Mouse (Mus musculus) lung, adult 2 months (tissue): ENCODE measurements at regions not wholly inside any gene's neighbourhood (a gene's known extent, or its start where the extent isn't known, plus 50 kb on each side); places are given as distances from the start of the nearest gene placed in this dataset.

Experiments used
- DNase-seq: peaks from one replicate; pipeline ENCODE4 v3.0.0; 2022
- H3K4me1 ChIP-seq: fragments of 200-500 bp; 2 replicates; pipeline ENCODE4 v1.6.1; 2011; ENCODE audit warnings: low read length; ENCODE audit not compliant: control insufficient read depth, insufficient read depth
- H3K4me3 ChIP-seq: fragments of 200-500 bp; replicated peaks from 2 replicates; pipeline ENCODE3; 2011; ENCODE audit warnings: low read depth, mild to moderate bottlenecking, control low read depth, low read length; ENCODE audit errors: extremely low read depth
- CTCF ChIP-seq: fragments of 200-500 bp; IDR thresholded peaks from 2 replicates; pipeline ENCODE4 v1.5.1; 2011; ENCODE audit warnings: mild to moderate bottlenecking, low read length, control low read depth; ENCODE audit not compliant: insufficient read depth
- POLR2A ChIP-seq: fragments of 200-500 bp; IDR thresholded peaks from 2 replicates; pipeline ENCODE4 v1.6.1; 2011; ENCODE audit warnings: low read depth, mild to moderate bottlenecking, control low read depth, low read length, borderline replicate concordance; ENCODE audit errors: extremely low read depth
- WGBS: fragments of 180-500 bp; shearing (Covaris S2); methylation state at CpG from one replicate; pipeline ENCODE4 v1.1.7; 2018; 5-methylcytosine and 5-hydroxymethylcytosine counted together

DNA sequence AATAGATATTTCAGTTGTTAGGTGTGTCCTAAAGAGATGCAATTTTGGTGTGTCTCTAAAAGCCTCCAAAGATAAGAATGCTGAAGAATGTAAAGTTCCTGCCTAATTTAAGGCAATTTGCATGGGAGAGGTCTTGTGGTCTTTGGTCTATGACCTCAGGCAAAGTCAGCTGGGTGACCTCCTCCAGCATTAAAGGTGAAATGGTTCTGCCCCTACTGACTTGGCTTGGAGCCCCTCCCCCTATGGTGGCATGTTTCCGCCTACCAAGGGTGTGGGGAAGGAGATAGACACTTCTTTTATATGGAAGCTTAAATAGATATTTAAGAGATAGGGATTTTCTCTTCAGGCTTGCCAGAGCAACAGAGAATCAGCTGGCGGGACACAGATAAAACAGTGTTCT is 111.8 kb upstream of the Samsn1 start:
- no peak for DNase-seq
- 84% methylated on average over 2 of the region's 2 CpGs for WGBS
- Histone ChIP-seq H3K4me1 (no peaks in the 10 kb centered on the region), H3K4me3 (no peak overlapping the region)
- TF ChIP-seq POLR2A, result no peak
- TF ChIP-seq CTCF, result no peak

DNA sequence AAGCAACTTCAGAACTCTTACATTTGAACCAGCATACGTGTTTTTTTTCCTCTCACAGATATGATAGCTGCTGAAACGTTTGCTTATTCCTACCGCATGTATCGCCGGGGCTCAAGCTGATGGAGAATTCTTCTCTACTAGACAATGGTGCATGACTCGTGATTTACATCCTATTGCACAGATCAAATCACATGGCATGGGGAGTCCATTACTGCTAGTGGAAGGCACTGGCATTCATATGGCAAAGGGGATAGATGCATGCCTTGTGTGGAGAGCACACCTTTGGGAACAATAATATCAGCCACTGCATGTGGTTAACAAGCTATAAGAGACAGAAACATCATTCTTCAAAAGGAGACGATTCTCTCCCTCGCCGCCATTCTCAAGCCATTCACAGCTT is 108.4 kb upstream of the Samsn1 start:
- Histone ChIP-seq H3K4me3 (no peak overlapping the region), H3K4me1 (no peaks in the 10 kb centered on the region)
- WGBS, result 80% methylated on average over 9 of the region's 9 CpGs
- TF ChIP-seq POLR2A, result no peak
- TF ChIP-seq CTCF, result no peak
- DNase-seq, result no peak

DNA sequence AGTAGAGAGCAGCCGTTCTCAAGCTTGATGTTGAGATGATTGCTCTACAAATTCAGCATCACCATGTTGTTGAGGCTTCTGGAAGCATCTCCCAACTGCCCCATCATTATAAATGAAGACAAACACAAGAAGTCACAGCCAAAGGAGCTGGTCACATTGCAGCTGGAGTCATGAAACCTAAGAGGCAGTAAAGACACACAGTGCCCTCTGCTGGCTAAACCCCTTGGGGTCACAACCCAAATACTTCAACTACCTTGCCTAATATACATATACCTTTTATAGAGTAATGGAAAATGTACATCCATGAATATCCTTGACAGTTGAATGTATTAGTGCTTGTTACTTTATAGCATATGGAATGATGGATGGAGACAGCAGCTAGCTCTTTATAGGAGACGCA is 107.9 kb upstream of the Samsn1 start:
- Histone ChIP-seq H3K4me1 (no peaks in the 10 kb centered on the region), H3K4me3 (no peak overlapping the region)
- DNase-seq, result peak; percentile 29
- WGBS, result 92% methylated on average over 2 of the region's 2 CpGs
- TF ChIP-seq CTCF, result peak; percentile 41
- no peak for TF ChIP-seq POLR2A

DNA sequence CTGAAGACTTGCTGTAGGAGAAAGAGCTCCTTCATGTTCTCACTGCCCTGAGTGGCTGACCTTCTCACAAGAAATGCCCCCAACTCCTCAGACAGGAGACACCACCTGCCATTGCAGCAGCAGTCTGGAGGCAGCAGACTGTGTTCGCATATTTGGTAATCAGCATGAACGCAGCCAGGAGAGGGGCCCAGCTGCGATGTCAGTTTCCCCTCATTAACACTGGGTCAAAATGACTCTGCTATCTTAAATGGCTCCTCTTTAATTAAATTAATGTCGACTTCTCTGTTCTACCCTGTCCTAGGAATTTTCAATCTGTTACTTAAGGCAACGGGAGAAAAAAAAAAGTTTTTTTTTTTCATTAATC is 100.9 kb upstream of the Samsn1 start:
- DNase-seq, result no peak
- no peak overlapping the region for H3K4me3 ChIP-seq
- no peaks in the 10 kb centered on the region for H3K4me1 ChIP-seq
- WGBS, result 59% methylated on average over 5 of the region's 5 CpGs
- TF ChIP-seq CTCF (no peak), POLR2A (no peak)

DNA sequence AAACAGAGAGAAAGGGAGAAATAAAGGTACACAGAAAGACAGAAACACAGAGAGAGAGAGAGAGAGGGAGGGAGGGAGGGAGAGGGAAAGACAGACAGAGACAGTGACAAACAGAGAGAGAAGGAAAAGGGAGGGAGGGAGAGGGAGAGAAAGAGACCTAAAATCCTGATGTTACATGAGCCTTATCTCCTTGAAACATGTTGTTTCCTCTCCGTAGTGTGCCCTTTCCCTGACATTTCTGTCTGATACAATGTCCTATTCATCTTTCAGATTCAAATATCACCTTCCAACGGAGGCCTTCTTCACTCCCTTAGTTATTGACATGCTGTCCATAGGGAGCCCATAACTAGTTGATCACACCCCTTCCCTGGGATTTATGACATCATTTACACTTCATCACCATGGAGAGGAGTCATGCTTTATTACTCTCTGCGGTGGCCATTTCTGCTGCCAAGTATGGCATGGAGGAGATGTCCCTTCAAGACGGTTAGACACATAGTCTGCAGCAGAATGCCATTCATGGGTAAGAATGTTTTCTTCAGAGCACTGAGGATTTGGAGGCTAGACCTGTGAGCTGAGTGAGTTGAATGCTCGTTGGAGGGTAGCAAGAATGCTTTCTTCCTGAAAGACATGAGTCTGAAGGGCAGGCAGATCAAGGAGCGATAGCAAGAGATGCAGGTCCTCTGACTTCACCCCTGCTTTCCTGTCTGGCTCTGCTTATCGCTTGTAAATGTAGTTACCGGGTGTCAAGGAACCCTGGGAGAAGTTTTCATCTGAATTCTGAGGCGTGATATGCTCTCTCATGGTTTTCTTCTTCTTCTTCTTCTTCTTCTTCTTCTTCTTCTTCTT is 100.3 kb upstream of the Samsn1 start:
- Histone ChIP-seq H3K4me3 (no peak overlapping the region), H3K4me1 (no peaks in the 10 kb centered on the region)
- 60% methylated on average over 9 of the region's 9 CpGs for WGBS
- TF ChIP-seq POLR2A (no peak), CTCF (no peak)
- no peak for DNase-seq

DNA sequence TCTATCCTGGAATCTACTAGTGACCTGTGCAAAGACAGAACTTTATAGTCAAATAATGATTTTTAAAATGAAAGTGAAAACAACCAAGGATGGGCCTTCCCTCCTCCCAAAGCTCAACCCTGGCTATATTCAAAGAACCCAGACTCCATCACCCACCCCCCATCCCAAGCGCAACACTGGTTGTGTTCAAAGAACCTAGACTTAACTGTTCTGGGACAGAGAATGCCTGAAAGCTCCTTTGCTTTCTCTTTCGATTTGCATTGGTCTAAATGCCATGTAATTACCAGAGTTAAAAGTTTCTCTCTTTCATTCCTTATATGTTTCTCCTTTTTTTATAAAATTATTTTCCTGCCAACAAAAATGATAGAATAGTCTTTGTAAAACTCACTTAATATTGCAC is 98.6 kb upstream of the Samsn1 start:
- H3K4me1 ChIP-seq, result no peaks in the 10 kb centered on the region
- TF ChIP-seq CTCF (no peak), POLR2A (no peak)
- DNase-seq, result no peak
- H3K4me3 ChIP-seq, result no peak overlapping the region
- 90% methylated on average over 2 of the region's 2 CpGs for WGBS

DNA sequence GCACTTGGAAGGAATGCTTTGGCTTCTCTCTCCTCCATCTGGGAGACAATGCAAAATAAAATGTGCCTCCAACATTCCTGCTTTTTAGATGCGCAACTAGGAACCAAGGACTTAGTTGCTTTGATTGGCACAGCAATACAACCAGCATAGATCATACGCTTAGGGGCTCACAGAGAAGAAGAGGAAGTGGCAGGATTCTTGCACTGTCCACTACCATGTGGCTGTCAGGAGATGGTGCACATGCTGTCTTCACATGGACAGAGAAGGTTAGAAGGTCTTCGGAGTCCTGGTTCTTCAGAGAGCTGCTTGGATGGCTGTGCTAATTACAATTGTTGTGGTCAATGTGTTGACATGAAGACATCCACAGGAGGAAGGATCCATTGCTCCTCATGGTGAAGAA is 88.3 kb upstream of the Samsn1 start:
- 89% methylated on average over 3 of the region's 3 CpGs for WGBS
- no peak overlapping the region for H3K4me3 ChIP-seq
- DNase-seq, result no peak
- no peaks in the 10 kb centered on the region for H3K4me1 ChIP-seq
- TF ChIP-seq CTCF (no peak), POLR2A (no peak)

- no peak overlapping the region for H3K4me3 ChIP-seq
- WGBS, result 59% methylated on average over 2 of the region's 2 CpGs
- TF ChIP-seq POLR2A (no peak), CTCF (no peak)
- DNase-seq, result no peak
- H3K4me1 ChIP-seq, result no peaks in the 10 kb centered on the region
These were observed 86.4 kb upstream of the Samsn1 start for GRCm38 (mm10) chr16:76108464-76108863.

DNA sequence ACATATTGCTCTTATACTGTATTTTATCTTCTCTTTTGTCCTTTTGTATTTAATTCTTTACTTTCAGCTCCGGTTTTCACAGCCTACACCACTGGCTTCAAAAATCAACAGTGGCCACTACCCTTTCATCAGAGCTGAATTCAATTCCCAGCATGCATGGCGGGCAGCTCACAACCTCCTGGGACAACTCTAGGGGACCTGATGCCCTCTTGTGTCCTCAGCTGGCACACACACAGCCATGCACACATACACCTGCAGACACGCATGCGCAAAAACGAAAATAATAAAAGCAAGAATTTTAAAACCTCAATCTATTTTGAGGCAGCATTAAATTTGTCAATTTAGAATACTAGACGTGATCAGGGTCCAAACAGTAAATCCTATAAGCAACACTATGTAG is 82.6 kb upstream of the Samsn1 start:
- Histone ChIP-seq H3K4me1 (no peaks in the 10 kb centered on the region), H3K4me3 (no peak overlapping the region)
- TF ChIP-seq CTCF (no peak), POLR2A (no peak)
- WGBS, result 91% methylated on average over 6 of the region's 6 CpGs
- DNase-seq, result no peak

GRCm38 (mm10) chr16:76101773-76102172 is 79.7 kb upstream of the Samsn1 start:
- DNase-seq, result no peak
- TF ChIP-seq POLR2A (no peak), CTCF (no peak)
- no peak overlapping the region for H3K4me3 ChIP-seq
- WGBS, result 65% methylated on average over 3 of the region's 3 CpGs
- H3K4me1 ChIP-seq, result no peaks in the 10 kb centered on the region

DNA sequence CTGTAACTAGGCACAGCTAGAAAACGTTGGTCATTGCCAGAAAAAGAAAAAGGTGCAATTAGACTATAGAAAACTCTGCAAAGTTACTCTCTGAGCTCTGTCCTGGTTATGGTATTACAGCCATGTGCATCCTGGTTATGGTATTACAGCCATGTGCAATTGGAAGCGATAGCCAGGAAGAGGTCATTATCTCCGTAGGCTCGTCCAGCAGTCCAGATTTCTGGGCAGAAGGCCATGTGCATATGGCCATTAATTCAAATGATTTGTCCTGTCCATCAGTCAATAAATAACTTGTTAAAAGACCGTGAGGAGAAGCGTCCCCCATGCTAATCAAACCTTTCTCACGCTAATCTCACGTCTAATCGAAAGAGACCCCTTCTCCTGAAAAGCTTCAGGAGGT is 75.7 kb upstream of the Samsn1 start:
- TF ChIP-seq CTCF (no peak), POLR2A (no peak)
- no peak overlapping the region for H3K4me3 ChIP-seq
- 66% methylated on average over 9 of the region's 9 CpGs for WGBS
- H3K4me1 ChIP-seq, result no peaks in the 10 kb centered on the region
- no peak for DNase-seq
